Mouse (Mus musculus): ENCODE measurements at regions not wholly inside any gene's neighbourhood (a gene's known extent, or its start where the extent isn't known, plus 50 kb on each side); places are given as distances from the start of the nearest gene placed in this dataset.
"Not testable (repeated sequence)": the region's sequence is repeated elsewhere in the genome, so short reads cannot be mapped to it uniquely, and the experiment has no call there.

GRCm38 (mm10) chr10:95773425-95773980 is 69.2 kb downstream of the Gm33543 start:
- no peak for DNase-seq (ENCODE audit: extremely low spot score)

GRCm38 (mm10) chr10:95772811-95773424 is 69.8 kb downstream of the Gm33543 start:
- DNase-seq (ENCODE audit: extremely low spot score) = no peak

GRCm38 (mm10) chr10:95768974-95769373 is 73.8 kb downstream of the Gm33543 start:
- DNase-seq (ENCODE audit: extremely low spot score) = no peak

- DNase-seq (ENCODE audit: extremely low spot score) = no peak
Measured at GRCm38 (mm10) chr10:95767526-95768161, 75.1 kb downstream of the Gm33543 start.

- DNase-seq (ENCODE audit: extremely low spot score) = no peak
Measured at GRCm38 (mm10) chr10:95764129-95764528, 78.6 kb downstream of the Gm33543 start.

- no peak for DNase-seq (ENCODE audit: extremely low spot score)
Measured at GRCm38 (mm10) chr10:95762632-95763031, 80.1 kb downstream of the Gm33543 start.

GRCm38 (mm10) chr10:95761969-95762368 is 80.8 kb downstream of the Gm33543 start:
- no peak for DNase-seq (ENCODE audit: extremely low spot score)

GRCm38 (mm10) chr10:95760121-95760870 is 82.4 kb downstream of the Gm33543 start:
- DNase-seq (ENCODE audit: extremely low spot score) = no peak

- no peak for DNase-seq (ENCODE audit: extremely low spot score)
Measured at GRCm38 (mm10) chr10:95758181-95758580, 84.5 kb downstream of the Gm33543 start.

GRCm38 (mm10) chr10:95755429-95755828 is 82.2 kb upstream of the Anapc15-ps start:
- no peak for DNase-seq (ENCODE audit: extremely low spot score)

GRCm38 (mm10) chr10:95753396-95753905 is 80.2 kb upstream of the Anapc15-ps start:
- no peak for DNase-seq (ENCODE audit: extremely low spot score)

- DNase-seq (ENCODE audit: extremely low spot score) = no peak
Measured at GRCm38 (mm10) chr10:95748360-95748759, 75.1 kb upstream of the Anapc15-ps start.

GRCm38 (mm10) chr10:95747939-95748338 is 74.7 kb upstream of the Anapc15-ps start:
- DNase-seq (ENCODE audit: extremely low spot score) = no peak

- DNase-seq (ENCODE audit: extremely low spot score) = no peak
Measured at GRCm38 (mm10) chr10:95745834-95746620, 72.8 kb upstream of the Anapc15-ps start.

- DNase-seq (ENCODE audit: extremely low spot score) = no peak
Measured at GRCm38 (mm10) chr10:95745254-95745653, 72.0 kb upstream of the Anapc15-ps start.

GRCm38 (mm10) chr10:95743627-95744026 is 70.4 kb upstream of the Anapc15-ps start:
- DNase-seq (ENCODE audit: extremely low spot score) = no peak

- DNase-seq (ENCODE audit: extremely low spot score) = no peak
Measured at GRCm38 (mm10) chr10:95739421-95739820, 66.2 kb upstream of the Anapc15-ps start.

GRCm38 (mm10) chr10:95736743-95737142 is 63.5 kb upstream of the Anapc15-ps start:
- not testable (repeated sequence) for DNase-seq (ENCODE audit: extremely low spot score)

GRCm38 (mm10) chr10:95731001-95731400 is 57.8 kb upstream of the Anapc15-ps start:
- DNase-seq (ENCODE audit: extremely low spot score) = no peak

- DNase-seq (ENCODE audit: extremely low spot score) = peak; percentile 60
Measured at GRCm38 (mm10) chr10:95729890-95730289, 56.6 kb upstream of the Anapc15-ps start.

GRCm38 (mm10) chr10:95725910-95726309 is 52.7 kb upstream of the Anapc15-ps start:
- no peak for DNase-seq (ENCODE audit: extremely low spot score)

- DNase-seq (ENCODE audit: extremely low spot score) = no peak
Measured at GRCm38 (mm10) chr10:95725349-95725748, 52.1 kb upstream of the Anapc15-ps start.
